Mouse (Mus musculus) embryonic stem cell, embryonic (primary cell): ENCODE measurements around the gene Gm44965.

Experiments used
- CTCF ChIA-PET, 4 experiments: fragments of 300-600 bp in 2 of 4; fragments of 350-600 bp in 2 of 4; sonication (Branson Sonifier 250); formaldehyde crosslinking; loops; one replicate each; lab custom pipeline; 2022; ENCODE audit warnings: inconsistent platforms in 2 of 4; lab: Charles Lee
- POLR2A ChIA-PET, 4 experiments: fragments of 300-600 bp in 2 of 4; fragments of 350-600 bp in 2 of 4; sonication (Branson Sonifier 250); formaldehyde crosslinking; loops; one replicate each; lab custom pipeline; 2022; ENCODE audit warnings: antibody characterized with exemption in 4 of 4, inconsistent platforms in 1 of 4; lab: Charles Lee

Gm44965 gene

GRCm38 (mm10) chr6:48628808-48629660 lies 35.3 kb downstream of the Gm44965 start:
- ChIA-PET POLR2A (interaction anchor here in 3 of 4 experiments (0.8 to 1.8 kb wide), 6 partner anchors 8 to 74 kb away, joined by 3 to 7 read pairs (median 4); partner anchors contain the start of genes Gimap8 (in 1 of the 3) and Lrrc61 (in 1 of the 3)), CTCF (interaction anchor here in 2 of 4 experiments (0.5 to 1.8 kb wide), 2 partner anchors 17 to 232 kb away, joined by 4 to 5 read pairs; no protein-coding TSS in a partner anchor)

GRCm38 (mm10) chr6:48629661-48630034 lies 35.9 kb downstream of the Gm44965 start:
- POLR2A ChIA-PET: interaction anchor here in 1 of 4 experiments (1.0 to 1.8 kb wide), 3 partner anchors 9 to 75 kb away, joined by 3 to 6 read pairs (median 4); partner anchors contain the start of gene Lrrc61
- CTCF ChIA-PET: interaction anchor here in 2 of 4 experiments (0.5 to 1.8 kb wide), 2 partner anchors 16 to 231 kb away, joined by 4 to 5 read pairs; no protein-coding TSS in a partner anchor

- POLR2A ChIA-PET: no interaction called here
- CTCF ChIA-PET: interaction anchor here in 1 of 4 experiments (1.8 kb wide), 1 partner anchor 15 kb away, joined by 5 read pairs; no protein-coding TSS in a partner anchor
Observed at GRCm38 (mm10) chr6:48630831-48631230, 37.1 kb downstream of the Gm44965 start.

GRCm38 (mm10) chr6:48635105-48635504 lies 41.4 kb downstream of the Gm44965 start:
- CTCF ChIA-PET: interaction anchor here in 1 of 4 experiments (2.6 kb wide), 1 partner anchor 11 kb away, joined by 8 read pairs; no protein-coding TSS in a partner anchor

DNA sequence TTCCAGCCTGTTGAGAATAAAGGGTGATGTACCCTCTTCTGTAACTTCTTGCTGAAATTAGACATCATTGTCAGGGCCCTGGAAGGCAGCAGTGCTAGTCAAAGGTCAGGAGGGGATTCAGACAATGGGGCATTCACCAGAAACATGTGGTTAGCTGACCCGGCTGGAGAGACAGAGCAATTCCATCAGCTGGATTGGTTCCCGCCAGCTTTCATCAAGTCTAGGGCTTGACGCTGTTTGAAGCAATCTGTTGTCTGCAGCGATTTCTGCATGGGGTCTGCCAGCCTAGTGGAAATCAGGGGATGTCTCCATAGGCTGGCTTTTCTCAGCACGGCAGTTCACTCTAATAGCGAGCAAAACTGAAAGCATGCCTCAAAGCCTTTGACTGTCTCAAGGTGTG lies 42.8 kb downstream of the Gm44965 start:
- POLR2A ChIA-PET: no interaction called here
- CTCF ChIA-PET: interaction anchor here in 2 of 4 experiments (2.5 to 2.6 kb wide), 2 partner anchors 9 to 10 kb away, joined by 8 to 16 read pairs; partner anchors contain the start of gene Gimap8 (in 1 of the 2)

More at GRCm38 (mm10) chr6:48635105-48635504, 41.4 kb downstream of the Gm44965 start:
- POLR2A ChIA-PET: interaction anchor here in 1 of 4 experiments (0.7 kb wide), 1 partner anchor 147 kb away, joined by 3 read pairs; no protein-coding TSS in a partner anchor

GRCm38 (mm10) chr6:48637811-48638500 lies 44.2 kb downstream of the Gm44965 start:
- ChIA-PET CTCF (interaction anchor here in 2 of 4 experiments (2.5 to 2.6 kb wide), 2 partner anchors 8 kb away, joined by 8 to 16 read pairs; partner anchors contain the start of gene Gimap8 (in 1 of the 2)), POLR2A (interaction anchor here in 1 of 4 experiments (1.3 kb wide), 1 partner anchor 11 kb away, joined by 3 read pairs; the partner anchor contains the start of gene AI854703)

GRCm38 (mm10) chr6:48638553-48638952 lies 44.8 kb downstream of the Gm44965 start:
- CTCF ChIA-PET: no interaction called here
- POLR2A ChIA-PET: interaction anchor here in 1 of 4 experiments (1.3 kb wide), 1 partner anchor 12 kb away, joined by 3 read pairs; the partner anchor contains the start of gene AI854703

GRCm38 (mm10) chr6:48641391-48641790 lies 47.6 kb downstream of the Gm44965 start:
- CTCF ChIA-PET: interaction anchor here in 1 of 4 experiments (1.2 kb wide), 1 partner anchor 314 kb away, joined by 3 read pairs; no protein-coding TSS in a partner anchor
- POLR2A ChIA-PET: no interaction called here

- ChIA-PET POLR2A (interaction anchor here in 2 of 4 experiments (0.8 to 1.4 kb wide), 2 partner anchors 101 to 115 kb away, joined by 3 to 6 read pairs; no protein-coding TSS in a partner anchor), CTCF (interaction anchor here in 3 of 4 experiments (0.6 to 0.7 kb wide), 3 partner anchors 172 to 352 kb away, joined by 3 to 6 read pairs (median 3); no protein-coding TSS in a partner anchor)
Observed at GRCm38 (mm10) chr6:48642764-48643292, 49.1 kb downstream of the Gm44965 start.

DNA sequence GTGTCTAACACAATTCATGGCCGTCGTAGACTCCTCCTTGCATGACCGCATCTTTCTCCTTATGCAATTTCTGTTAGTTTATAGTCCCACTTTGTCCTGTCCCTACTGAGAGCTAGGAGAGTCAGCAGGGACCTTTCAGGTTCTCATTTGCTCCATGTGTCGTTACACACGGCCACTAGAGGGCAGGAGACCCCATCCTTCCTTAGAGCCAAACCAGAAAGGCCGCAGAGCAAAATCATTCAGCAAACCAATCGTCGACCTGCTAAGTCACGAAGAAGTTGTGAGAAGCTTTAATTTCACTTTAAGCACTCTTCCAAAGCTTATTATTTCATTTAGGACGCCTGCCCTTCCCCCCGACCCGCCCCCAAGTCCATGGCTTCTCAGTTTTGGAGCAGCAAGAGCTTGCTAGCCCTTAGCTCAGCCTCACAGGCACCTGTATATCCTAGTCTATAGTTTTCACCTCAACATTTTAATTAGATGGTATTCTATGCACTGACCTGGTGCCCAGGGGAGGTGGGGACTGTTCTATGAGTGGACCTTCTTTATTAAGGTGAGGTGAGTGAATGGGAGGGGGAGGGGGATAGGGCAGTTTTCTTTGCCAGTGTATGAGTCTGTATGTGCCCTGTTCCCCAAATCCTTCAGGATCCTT lies 52.0 kb downstream of the Gm44965 start:
- ChIA-PET CTCF (interaction anchor here (0.6 to 3.4 kb wide), 71 partner anchors 9 to 1504 kb away, joined by 3 to 50 read pairs (median 4); partner anchors contain the start of genes Gimap3 (in 3 of the 4), Zfp775 (in 2 of the 4), Gimap5 (in 1 of the 4) and Tmem176a (in 1 of the 4)), POLR2A (interaction anchor here in 2 of 4 experiments (0.6 to 1.6 kb wide), 4 partner anchors 19 to 538 kb away, joined by 3 to 4 read pairs (median 3); partner anchors contain the start of gene AI854703 (in 1 of the 2))

DNA sequence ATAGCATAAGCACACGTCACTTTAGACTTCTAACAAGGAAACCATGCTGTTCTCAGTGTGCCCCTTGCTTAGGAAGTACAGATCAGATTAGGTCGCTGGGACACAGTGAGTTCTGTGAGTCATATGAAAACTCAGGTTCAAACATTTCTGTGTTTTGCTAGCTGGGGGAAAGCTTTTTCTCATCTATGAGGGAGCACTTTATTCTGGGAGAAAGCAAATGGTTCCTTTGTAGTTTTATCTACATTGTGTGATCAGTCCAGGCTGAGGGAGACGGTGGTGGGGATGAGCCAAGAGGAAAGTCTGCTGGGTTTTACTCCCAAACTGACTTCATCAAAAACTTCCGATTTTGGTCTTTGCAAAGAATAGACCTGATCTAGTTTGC lies 52.6 kb downstream of the Gm44965 start:
- POLR2A ChIA-PET: interaction anchor here in 1 of 4 experiments (0.6 to 1.6 kb wide), 4 partner anchors 124 to 563 kb away, joined by 3 to 4 read pairs (median 4); partner anchors contain the start of gene Gimap3
- CTCF ChIA-PET: interaction anchor here (0.6 to 3.4 kb wide), 64 partner anchors 9 to 1504 kb away, joined by 3 to 50 read pairs (median 4); partner anchors contain the start of genes Gimap3 (in 2 of the 4) and Gimap5 (in 1 of the 4)

- ChIA-PET CTCF (interaction anchor here (0.6 to 3.4 kb wide), 39 partner anchors 9 to 1234 kb away, joined by 3 to 50 read pairs (median 4); partner anchors contain the start of genes Gimap3 (in 2 of the 4) and Atp6v0e2 (in 1 of the 4)), POLR2A (interaction anchor here in 2 of 4 experiments (0.6 to 1.3 kb wide), 5 partner anchors 18 to 622 kb away, joined by 3 to 7 read pairs (median 4); partner anchors contain the start of gene Gimap3 (in 1 of the 2))
Observed at GRCm38 (mm10) chr6:48646995-48647394, 53.3 kb downstream of the Gm44965 start, which contains the start of gene Gimap8. Gimap8 (plus strand) TSS chr6:48647234.

GRCm38 (mm10) chr6:48647611-48648010 lies 53.9 kb downstream of the Gm44965 start:
- ChIA-PET POLR2A (interaction anchor here in 1 of 4 experiments (0.8 kb wide), 1 partner anchor 623 kb away, joined by 7 read pairs; no protein-coding TSS in a partner anchor), CTCF (interaction anchor here (0.8 to 3.4 kb wide), 24 partner anchors 8 to 233 kb away, joined by 3 to 50 read pairs (median 4); partner anchors contain the start of genes Gimap3 (in 2 of the 4) and Atp6v0e2 (in 1 of the 4))

- ChIA-PET CTCF (no interaction called here), POLR2A (no interaction called here)
Observed at GRCm38 (mm10) chr6:48648779-48649178, 55.0 kb downstream of the Gm44965 start.

- CTCF ChIA-PET: interaction anchor here in 3 of 4 experiments (0.5 to 1.0 kb wide), 3 partner anchors 35 to 122 kb away, joined by 3 to 7 read pairs (median 4); no protein-coding TSS in a partner anchor
Observed at GRCm38 (mm10) chr6:48650041-48650440, 56.3 kb downstream of the Gm44965 start.

GRCm38 (mm10) chr6:48658721-48659120 lies 65.0 kb downstream of the Gm44965 start:
- ChIA-PET POLR2A (no interaction called here), CTCF (interaction anchor here in 2 of 4 experiments (0.5 to 1.0 kb wide), 2 partner anchors 156 to 616 kb away, joined by 5 to 6 read pairs; no protein-coding TSS in a partner anchor)

More at GRCm38 (mm10) chr6:48650041-48650440, 56.3 kb downstream of the Gm44965 start:
- POLR2A ChIA-PET: interaction anchor here in 1 of 4 experiments (0.6 kb wide), 1 partner anchor 228 kb away, joined by 8 read pairs; no protein-coding TSS in a partner anchor
